Mouse (Mus musculus): ENCODE data around the gene Vav2.

GRCm38 (mm10) chr2:27428071-27428470, 1.2 kb upstream of the Vav2 start:
- TF ChIP-seq POLR2AphosphoS5 (IDR thresholded peaks at IDR 0.05; ENCODE audit: insufficient replicate concordance, low read depth, low read length) (no peak), CTCF (IDR thresholded peaks at IDR 0.05; ENCODE audit: low read depth, low read length) (peak; percentile 93)
